ENCODE assay signal across 28 mouse cellular contexts in genomic region chr13:95612243-95612642, GRCm38 (mm10). TPM values are rescaled to one million over a fixed set of nuclear protein-coding genes. Genes with fewer than 3 reads are reported as not detected.
DNase-seq lines count a peak whose midpoint lies in the region; ATAC-seq and TF ChIP-seq lines count a peak whose summit lies in the region.
"Had no signal": no experiment of that assay in that cellular context is flagged by ENCODE, and none has a peak within 500 bp of the region (broad histone marks: within the 10 kb centered on the region; RNA-seq: fewer than 3 reads in every experiment).

No protein-coding gene starts in this region.

- peak overlapping the region; percentile 12; the same call in 1 of the 2 replicates for H3K27ac ChIP-seq in heart, embryonic 16.5 days (ENCODE audit: low read length)
- peak overlapping the region; percentile 69; the same call in 1 of the 2 replicates for H3K27ac ChIP-seq in liver, embryonic 12.5 days
- H3K27ac ChIP-seq in midbrain, embryonic 11.5 days (ENCODE audit: low read depth, low read length) = no peak overlapping the region
- no peak overlapping the region for H3K27ac ChIP-seq in midbrain, postnatal 0 days (ENCODE audit: low read depth, low read length)
- H3K27ac ChIP-seq: forebrain, embryonic 15.5 days; hindbrain, embryonic 12.5 days; hindbrain, postnatal 0 days; intestine, embryonic 15.5 days; limb, embryonic 13.5 days; midbrain, embryonic 12.5 days; neural tube, embryonic 13.5 days; stomach, postnatal 0 days had no signal

- 77% methylated on average over 10 of the region's 10 CpGs for WGBS in heart, embryonic 16.5 days
- WGBS in liver, embryonic 12.5 days (ENCODE audit: insufficient replicate concordance) = 76% methylated on average over 10 of the region's 10 CpGs
- WGBS in midbrain, embryonic 11.5 days = 91% methylated on average over 10 of the region's 10 CpGs
- WGBS in midbrain, postnatal 0 days = 91% methylated on average over 10 of the region's 10 CpGs

- H3K27me3 ChIP-seq in heart, embryonic 16.5 days (ENCODE audit: control insufficient read depth, insufficient read depth, low read length) = no peaks in the 10 kb centered on the region
- H3K27me3 ChIP-seq in liver, embryonic 12.5 days (replicated peaks) = no peaks in the 10 kb centered on the region
- H3K27me3 ChIP-seq in midbrain, embryonic 11.5 days (ENCODE audit: control insufficient read depth, insufficient read depth, low read length) = no peaks in the 10 kb centered on the region
- no peaks in the 10 kb centered on the region for H3K27me3 ChIP-seq in midbrain, postnatal 0 days (ENCODE audit: insufficient read depth, low read length)
- H3K27me3 ChIP-seq: forebrain, embryonic 15.5 days; hindbrain, embryonic 12.5 days; intestine, embryonic 15.5 days; limb, embryonic 13.5 days; midbrain, embryonic 12.5 days; neural tube, embryonic 13.5 days; Patski had no signal

- H3K9ac ChIP-seq in heart, embryonic 16.5 days (ENCODE audit: low read length) = no peak overlapping the region
- no peak overlapping the region for H3K9ac ChIP-seq in liver, embryonic 12.5 days
- H3K9ac ChIP-seq in midbrain, embryonic 11.5 days (ENCODE audit: low read length) = no peak overlapping the region
- H3K9ac ChIP-seq in midbrain, postnatal 0 days (replicated peaks; ENCODE audit: low read length, poor library complexity, severe bottlenecking) = no peak overlapping the region
- H3K9ac ChIP-seq: forebrain, embryonic 15.5 days; hindbrain, embryonic 12.5 days; intestine, embryonic 15.5 days; limb, embryonic 13.5 days; midbrain, embryonic 12.5 days; neural tube, embryonic 13.5 days had no signal

- ATAC-seq in heart, embryonic 16.5 days (replicated peaks; ENCODE audit: extremely low read depth, insufficient read depth, low FRiP score) = no peak
- no peak for ATAC-seq in liver, embryonic 12.5 days
- no peak for ATAC-seq in midbrain, embryonic 11.5 days (ENCODE audit: low FRiP score)
- no peak for ATAC-seq in midbrain, postnatal 0 days (ENCODE audit: low FRiP score)
- ATAC-seq: forebrain, embryonic 15.5 days; hindbrain, postnatal 0 days; intestine, embryonic 15.5 days had no signal

- H3K4me2 ChIP-seq in heart, embryonic 16.5 days (ENCODE audit: low read depth, low read length) = no peak overlapping the region
- no peak overlapping the region for H3K4me2 ChIP-seq in liver, embryonic 12.5 days
- no peak overlapping the region for H3K4me2 ChIP-seq in midbrain, embryonic 11.5 days
- H3K4me2 ChIP-seq in midbrain, postnatal 0 days (ENCODE audit: low read depth, low read length, poor library complexity, severe bottlenecking) = no peak overlapping the region
- H3K4me2 ChIP-seq: forebrain, embryonic 15.5 days; heart, embryonic 11.5 days; hindbrain, embryonic 12.5 days; intestine, embryonic 15.5 days; limb, embryonic 13.5 days; midbrain, embryonic 12.5 days; neural tube, embryonic 13.5 days had no signal

- peak; percentile 91 for DNase-seq in heart, adult 11 months
- DNase-seq in heart, postnatal 4 days = no peak
- DNase-seq in heart, postnatal 10 days = no peak
- no peak for DNase-seq in liver
- peak; percentile 72 for DNase-seq in midbrain, embryonic 11.5 days (ENCODE audit: low spot score, missing footprints)
- no peak for DNase-seq in midbrain, postnatal 0 days (ENCODE audit: low spot score)
- DNase-seq: adrenal gland, postnatal 10 days; cerebellum, adult 9-10 months; cerebellum, postnatal 36 days; kidney, adult 2 months; kidney, postnatal 25 days; lung, adult 18-20 months; lung, postnatal 10 days; right cerebral cortex, postnatal 4 days; thymus, adult 18-20 months; thymus, postnatal 25 days had no signal

- TF ChIP-seq CTCF in midbrain, postnatal 0 days (IDR thresholded peaks at IDR 0.05) = no peak

- peaks cover 45% of the 10 kb centered on the region for H3K4me1 ChIP-seq in heart, embryonic 16.5 days (ENCODE audit: control insufficient read depth, insufficient read depth, low read length)
- peaks cover 90% of the 10 kb centered on the region for H3K4me1 ChIP-seq in liver, embryonic 12.5 days
- H3K4me1 ChIP-seq in midbrain, embryonic 11.5 days (ENCODE audit: control insufficient read depth, insufficient read depth, low read length) = peaks cover 16% of the 10 kb centered on the region
- H3K4me1 ChIP-seq in midbrain, postnatal 0 days (ENCODE audit: insufficient read depth, low read length) = no peaks in the 10 kb centered on the region

- H3K9me3 ChIP-seq in heart, embryonic 16.5 days (replicated peaks; ENCODE audit: control insufficient read depth, low read length) = peaks cover 7% of the 10 kb centered on the region; the same call in 1 of the 2 replicates
- no peaks in the 10 kb centered on the region for H3K9me3 ChIP-seq in liver, embryonic 12.5 days (replicated peaks)
- H3K9me3 ChIP-seq in midbrain, embryonic 11.5 days (ENCODE audit: control insufficient read depth, low read length) = no peaks in the 10 kb centered on the region
- 0 out of 2 replicates have a peak, but pooled peaks cover 3% of the 10 kb centered on the region for H3K9me3 ChIP-seq in midbrain, postnatal 0 days (ENCODE audit: low read length)
- H3K9me3 ChIP-seq: forebrain, embryonic 15.5 days; hindbrain, embryonic 12.5 days; intestine, embryonic 15.5 days; limb, embryonic 13.5 days; neural tube, embryonic 13.5 days had no signal

- peaks cover 8% of the 10 kb centered on the region for H3K36me3 ChIP-seq in heart, embryonic 16.5 days (ENCODE audit: control insufficient read depth, insufficient read depth)
- H3K36me3 ChIP-seq in liver, embryonic 12.5 days = peaks cover 83% of the 10 kb centered on the region
- H3K36me3 ChIP-seq in midbrain, embryonic 11.5 days (ENCODE audit: control insufficient read depth, insufficient read depth, low read length) = peaks cover 5% of the 10 kb centered on the region; the same call in 1 of the 2 replicates
- H3K36me3 ChIP-seq in midbrain, postnatal 0 days (ENCODE audit: insufficient read depth, low read length) = no peaks in the 10 kb centered on the region
- H3K36me3 ChIP-seq: forebrain, embryonic 15.5 days had no signal

- H3K4me3 ChIP-seq in heart, embryonic 16.5 days (ENCODE audit: low read length) = no peak overlapping the region
- H3K4me3 ChIP-seq in liver, embryonic 12.5 days = no peak overlapping the region
- H3K4me3 ChIP-seq in midbrain, embryonic 11.5 days (ENCODE audit: low read depth, low read length) = no peak overlapping the region
- H3K4me3 ChIP-seq in midbrain, postnatal 0 days (ENCODE audit: low read depth, low read length) = no peak overlapping the region
- H3K4me3 ChIP-seq: forebrain, embryonic 15.5 days; hindbrain, embryonic 12.5 days; intestine, embryonic 15.5 days; limb, embryonic 13.5 days; midbrain, embryonic 12.5 days; neural tube, embryonic 13.5 days had no signal

- intact Hi-C loops in heart, postnatal 10 days (cut with DNase I) = no loop called here

RNA-seq across cellular contexts. Expression of gene F2r, which starts 6.0 kb away (rescaled TPM):
- 10 to 100 TPM; 66.3 to 72.7 TPM for total RNA-seq in heart, postnatal 4 days (2021)
- polyA plus RNA-seq in heart, embryonic 16.5 days (2015; fragmentation: Nextera tagmentation; extraction: Ambion mirVana) = 96.3 and 107 TPM in 2 replicates
- 10 to 100 TPM; 49.6 to 50.1 TPM for total RNA-seq in heart, postnatal 10 days (2021)
- 84.2 and 84.3 TPM in 2 replicates for polyA plus RNA-seq in liver, embryonic 12.5 days (2016; fragmentation: Nextera tagmentation; extraction: Ambion mirVana)
- 129 and 143 TPM in 2 replicates for polyA plus RNA-seq in midbrain, embryonic 11.5 days (2014; fragmentation: Nextera tagmentation; extraction: Ambion mirVana)
- 36.3 and 48.3 TPM in 2 replicates for total RNA-seq in midbrain, postnatal 0 days (2014; rRNA removed)
- 27.3 and 28.8 TPM in 2 replicates for polyA plus RNA-seq in midbrain, postnatal 0 days (2015; fragmentation: Nextera tagmentation; extraction: Ambion mirVana)

Comparison
In these comparisons a context has a peak if more than half of its experiments do, and no peak if none do; other contexts are left out.
1. DNase-seq: peak in heart, adult 11 months (single experiment) and midbrain, embryonic 11.5 days (single experiment); none in heart, postnatal 4 days (single experiment), heart, postnatal 10 days (0 of 2), liver (single experiment) and midbrain, postnatal 0 days (single experiment).
2. H3K27ac ChIP-seq: peak in heart, embryonic 16.5 days (single experiment) and liver, embryonic 12.5 days (single experiment); none in midbrain, embryonic 11.5 days (single experiment) and midbrain, postnatal 0 days (single experiment).